Mouse (Mus musculus): ENCODE results near the gene Pknox2. TPM values are rescaled to one million over a fixed set of nuclear protein-coding genes. Genes with fewer than 3 reads are reported as not detected.
A peak's percentile ranks its signal among the peaks of the same experiment; 100 is the strongest.

Gene Pknox2
- polyA plus RNA-seq, 1 experiment from 2014 or later: 11.7 TPM

GRCm38 (mm10) chr9:37021586-37022230 is 125.5 kb downstream of the Pknox2 start:
- Histone ChIP-seq H3K9me3 (replicated peaks) (no peaks in the 10 kb centered on the region), H3K36me3 (no peaks in the 10 kb centered on the region), H3K27me3 (ENCODE audit: low read depth, poor library complexity, severe bottlenecking) (peaks cover 100% of the 10 kb centered on the region), H3K4me1 (peaks cover 22% of the 10 kb centered on the region), H3K27ac (no peak overlapping the region), H3K4me3 (no peak overlapping the region)
- DNase-seq (ENCODE audit: low spot score): no peak
- WGBS: 33% methylated on average over 3 of the region's 3 CpGs

- Histone ChIP-seq H3K36me3 (no peaks in the 10 kb centered on the region), H3K9me3 (replicated peaks) (no peaks in the 10 kb centered on the region), H3K4me1 (peaks cover 22% of the 10 kb centered on the region), H3K4me3 (no peak overlapping the region), H3K27ac (no peak overlapping the region), H3K27me3 (ENCODE audit: low read depth, poor library complexity, severe bottlenecking) (peaks cover 99% of the 10 kb centered on the region)
- no peak for DNase-seq (ENCODE audit: low spot score)
- WGBS: 97% methylated on average over 1 of the region's 1 CpGs
Observed at GRCm38 (mm10) chr9:37018154-37018553, 129.1 kb downstream of the Pknox2 start.

GRCm38 (mm10) chr9:37017169-37017568 is 130.0 kb downstream of the Pknox2 start:
- Histone ChIP-seq H3K27ac (no peak overlapping the region), H3K36me3 (no peaks in the 10 kb centered on the region), H3K4me3 (no peak overlapping the region), H3K4me1 (peaks cover 22% of the 10 kb centered on the region), H3K27me3 (ENCODE audit: low read depth, poor library complexity, severe bottlenecking) (peaks cover 99% of the 10 kb centered on the region), H3K9me3 (replicated peaks) (no peaks in the 10 kb centered on the region)
- 86% methylated on average over 7 of the region's 7 CpGs for WGBS
- DNase-seq (ENCODE audit: low spot score): no peak

GRCm38 (mm10) chr9:37016165-37016564 is 131.0 kb downstream of the Pknox2 start:
- H3K4me3 ChIP-seq: no peak overlapping the region
- no peak for DNase-seq (ENCODE audit: low spot score)
- H3K27me3 ChIP-seq (ENCODE audit: low read depth, poor library complexity, severe bottlenecking): peaks cover 99% of the 10 kb centered on the region
- H3K27ac ChIP-seq: no peak overlapping the region
- peaks cover 22% of the 10 kb centered on the region for H3K4me1 ChIP-seq
- H3K36me3 ChIP-seq: no peaks in the 10 kb centered on the region
- H3K9me3 ChIP-seq (replicated peaks): no peaks in the 10 kb centered on the region

- no peak for DNase-seq (ENCODE audit: low spot score)
- Histone ChIP-seq H3K9me3 (replicated peaks) (no peaks in the 10 kb centered on the region), H3K4me1 (peaks cover 27% of the 10 kb centered on the region), H3K27ac (no peak overlapping the region), H3K36me3 (no peaks in the 10 kb centered on the region), H3K27me3 (ENCODE audit: low read depth, poor library complexity, severe bottlenecking) (peaks cover 99% of the 10 kb centered on the region), H3K4me3 (no peak overlapping the region)
- WGBS: 41% methylated on average over 8 of the region's 8 CpGs
Observed at GRCm38 (mm10) chr9:37013565-37013964, 133.6 kb downstream of the Pknox2 start.

GRCm38 (mm10) chr9:37008090-37008489 is 139.1 kb downstream of the Pknox2 start:
- Histone ChIP-seq H3K4me1 (peaks cover 32% of the 10 kb centered on the region), H3K36me3 (no peaks in the 10 kb centered on the region), H3K9me3 (replicated peaks) (no peaks in the 10 kb centered on the region), H3K27ac (no peak overlapping the region), H3K27me3 (ENCODE audit: low read depth, poor library complexity, severe bottlenecking) (peaks cover 100% of the 10 kb centered on the region), H3K4me3 (no peak overlapping the region)
- 43% methylated on average over 5 of the region's 5 CpGs for WGBS
- DNase-seq (ENCODE audit: low spot score): no peak

GRCm38 (mm10) chr9:37004676-37005075 is 142.5 kb downstream of the Pknox2 start:
- H3K4me1 ChIP-seq: peaks cover 29% of the 10 kb centered on the region
- WGBS: 29% methylated on average over 6 of the region's 6 CpGs

GRCm38 (mm10) chr9:37001935-37002535 is 145.2 kb downstream of the Pknox2 start:
- no peak for DNase-seq (ENCODE audit: low spot score)
- Histone ChIP-seq H3K4me3 (no peak overlapping the region), H3K36me3 (no peaks in the 10 kb centered on the region), H3K4me1 (peaks cover 19% of the 10 kb centered on the region), H3K27me3 (ENCODE audit: low read depth, poor library complexity, severe bottlenecking) (peaks cover 97% of the 10 kb centered on the region), H3K9me3 (replicated peaks) (no peaks in the 10 kb centered on the region), H3K27ac (peak overlapping the region; percentile 9; the same call in 1 of the 2 replicates)
- WGBS: 43% methylated on average over 7 of the region's 7 CpGs

More at GRCm38 (mm10) chr9:37004676-37005075, 142.5 kb downstream of the Pknox2 start:
- H3K27me3 ChIP-seq (ENCODE audit: low read depth, poor library complexity, severe bottlenecking): peaks cover 100% of the 10 kb centered on the region
- no peaks in the 10 kb centered on the region for H3K36me3 ChIP-seq
- H3K27ac ChIP-seq: no peak overlapping the region
- no peak for DNase-seq (ENCODE audit: low spot score)
- H3K9me3 ChIP-seq (replicated peaks): no peaks in the 10 kb centered on the region
- H3K4me3 ChIP-seq: no peak overlapping the region

GRCm38 (mm10) chr9:36999393-36999792 is 147.8 kb downstream of the Pknox2 start:
- H3K4me3 ChIP-seq: no peak overlapping the region
- no peak overlapping the region for H3K27ac ChIP-seq
- peaks cover 85% of the 10 kb centered on the region for H3K27me3 ChIP-seq (ENCODE audit: low read depth, poor library complexity, severe bottlenecking)
- H3K36me3 ChIP-seq: no peaks in the 10 kb centered on the region
- H3K9me3 ChIP-seq (replicated peaks): no peaks in the 10 kb centered on the region
- WGBS: 95% methylated on average over 3 of the region's 3 CpGs
- H3K4me1 ChIP-seq: peaks cover 16% of the 10 kb centered on the region
- no peak for DNase-seq (ENCODE audit: low spot score)

- no peak for DNase-seq (ENCODE audit: low spot score)
- H3K4me3 ChIP-seq: no peak overlapping the region
- H3K9me3 ChIP-seq (replicated peaks): no peaks in the 10 kb centered on the region
- no peaks in the 10 kb centered on the region for H3K36me3 ChIP-seq
- 60% methylated on average over 13 of the region's 13 CpGs for WGBS
- H3K4me1 ChIP-seq: no peaks in the 10 kb centered on the region
- no peak overlapping the region for H3K27ac ChIP-seq
- H3K27me3 ChIP-seq (ENCODE audit: low read depth, poor library complexity, severe bottlenecking): peaks cover 79% of the 10 kb centered on the region
Observed at GRCm38 (mm10) chr9:36990626-36991368, 156.4 kb downstream of the Pknox2 start.

- Histone ChIP-seq H3K9me3 (replicated peaks) (no peaks in the 10 kb centered on the region), H3K4me1 (no peaks in the 10 kb centered on the region), H3K27ac (no peak overlapping the region), H3K27me3 (ENCODE audit: low read depth, poor library complexity, severe bottlenecking) (peaks cover 82% of the 10 kb centered on the region), H3K36me3 (no peaks in the 10 kb centered on the region), H3K4me3 (no peak overlapping the region)
- no peak for DNase-seq (ENCODE audit: low spot score)
- WGBS: 88% methylated on average over 3 of the region's 3 CpGs
Observed at GRCm38 (mm10) chr9:36989991-36990390, 157.2 kb downstream of the Pknox2 start.

GRCm38 (mm10) chr9:36985233-36985632 is 162.0 kb downstream of the Pknox2 start:
- Histone ChIP-seq H3K36me3 (no peaks in the 10 kb centered on the region), H3K27ac (no peak overlapping the region), H3K4me3 (no peak overlapping the region), H3K27me3 (ENCODE audit: low read depth, poor library complexity, severe bottlenecking) (peaks cover 68% of the 10 kb centered on the region), H3K9me3 (replicated peaks) (no peaks in the 10 kb centered on the region), H3K4me1 (no peaks in the 10 kb centered on the region)
- WGBS: 86% methylated on average over 9 of the region's 9 CpGs
- no peak for DNase-seq (ENCODE audit: low spot score)
